Mouse (Mus musculus): ENCODE measurements at regions not wholly inside any gene's neighbourhood (a gene's known extent, or its start where the extent isn't known, plus 50 kb on each side); places are given as distances from the start of the nearest gene placed in this dataset.

- no peak for DNase-seq (ENCODE audit: low spot score)
- no peaks in the 10 kb centered on the region for H3K4me1 ChIP-seq (replicated peaks; ENCODE audit: control insufficient read depth, insufficient read depth, low read length)
- no peak overlapping the region for H3K9ac ChIP-seq (ENCODE audit: low read depth, low read length)
- H3K27ac ChIP-seq (ENCODE audit: low read depth, low read length), result no peak overlapping the region
- H3K4me2 ChIP-seq, result no peak overlapping the region
- H3K9me3 ChIP-seq (ENCODE audit: control insufficient read depth, low read length), result no peaks in the 10 kb centered on the region
- H3K4me3 ChIP-seq (ENCODE audit: low read depth, low read length), result no peak overlapping the region
- 69% methylated on average over 6 of the region's 6 CpGs for WGBS
- ATAC-seq (replicated peaks; ENCODE audit: low FRiP score), result no peak
- H3K36me3 ChIP-seq (ENCODE audit: control insufficient read depth, insufficient read depth, low read length), result no peaks in the 10 kb centered on the region
- no peaks in the 10 kb centered on the region for H3K27me3 ChIP-seq (replicated peaks; ENCODE audit: control insufficient read depth, insufficient read depth, low read length)
These were observed 1134.8 kb upstream of the Gulo start for GRCm38 (mm10) chr14:67143826-67144225.

GRCm38 (mm10) chr14:67142556-67143250, 1133.7 kb upstream of the Gulo start:
- DNase-seq (ENCODE audit: low spot score) (no peak), ATAC-seq (replicated peaks; ENCODE audit: low FRiP score) (no peak)
- no peaks in the 10 kb centered on the region for H3K9me3 ChIP-seq (ENCODE audit: control insufficient read depth, low read length)
- no peaks in the 10 kb centered on the region for H3K36me3 ChIP-seq (ENCODE audit: control insufficient read depth, insufficient read depth, low read length)
- H3K27ac ChIP-seq (ENCODE audit: low read depth, low read length), result no peak overlapping the region
- no peak overlapping the region for H3K9ac ChIP-seq (ENCODE audit: low read depth, low read length)
- H3K4me1 ChIP-seq (replicated peaks; ENCODE audit: control insufficient read depth, insufficient read depth, low read length), result no peaks in the 10 kb centered on the region
- no peaks in the 10 kb centered on the region for H3K27me3 ChIP-seq (replicated peaks; ENCODE audit: control insufficient read depth, insufficient read depth, low read length)
- no peak overlapping the region for H3K4me3 ChIP-seq (ENCODE audit: low read depth, low read length)
- WGBS, result 82% methylated on average over 6 of the region's 6 CpGs
- no peak overlapping the region for H3K4me2 ChIP-seq

DNA sequence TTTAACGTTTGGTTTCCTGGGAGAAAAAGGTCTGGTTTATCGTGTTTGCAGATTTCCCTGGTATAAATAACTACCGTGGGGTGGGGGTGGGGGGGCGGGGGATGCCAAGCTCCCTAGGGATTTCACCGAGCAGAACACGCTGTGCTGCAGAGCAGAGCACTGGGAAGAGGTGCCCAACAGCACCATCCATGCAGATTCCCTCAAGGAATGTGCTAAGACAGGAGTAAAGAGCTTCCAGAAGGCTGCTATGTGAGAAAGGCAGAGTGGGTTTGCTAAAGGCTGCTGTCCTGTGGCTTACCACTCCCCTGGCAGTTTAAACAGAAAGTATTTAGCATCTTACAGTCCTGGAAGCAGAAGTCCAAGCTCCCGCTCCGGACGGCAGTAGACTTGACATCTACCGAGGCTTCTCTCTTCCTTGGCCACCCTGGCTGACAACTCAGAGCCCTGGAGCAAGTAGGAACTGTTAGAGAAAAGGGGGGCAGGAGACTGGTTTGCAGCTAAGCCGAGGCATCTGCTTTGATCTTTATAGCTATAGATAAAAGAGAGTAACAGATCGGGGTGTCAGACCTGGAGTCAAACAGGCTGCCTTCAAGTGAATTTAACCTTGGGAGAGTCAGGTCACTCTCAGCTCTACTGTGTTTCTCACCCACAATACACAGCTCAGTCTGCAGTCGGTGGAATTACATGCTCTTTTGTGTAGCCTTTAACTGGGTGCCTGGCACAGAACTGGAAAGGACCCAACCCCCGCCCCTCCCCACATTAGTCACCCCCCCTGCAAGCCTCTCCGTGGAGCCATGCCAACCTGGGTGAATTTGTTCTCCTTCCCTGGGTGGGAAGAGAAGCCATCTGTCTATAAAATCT, 1132.8 kb upstream of the Gulo start:
- no peaks in the 10 kb centered on the region for H3K9me3 ChIP-seq (ENCODE audit: control insufficient read depth, low read length)
- H3K4me3 ChIP-seq (ENCODE audit: low read depth, low read length), result no peak overlapping the region
- ATAC-seq (replicated peaks; ENCODE audit: low FRiP score) (no peak), DNase-seq (ENCODE audit: low spot score) (no peak)
- no peaks in the 10 kb centered on the region for H3K36me3 ChIP-seq (ENCODE audit: control insufficient read depth, insufficient read depth, low read length)
- H3K9ac ChIP-seq (ENCODE audit: low read depth, low read length), result no peak overlapping the region
- no peaks in the 10 kb centered on the region for H3K27me3 ChIP-seq (replicated peaks; ENCODE audit: control insufficient read depth, insufficient read depth, low read length)
- 34% methylated on average over 15 of the region's 15 CpGs for WGBS
- no peaks in the 10 kb centered on the region for H3K4me1 ChIP-seq (replicated peaks; ENCODE audit: control insufficient read depth, insufficient read depth, low read length)
- no peak overlapping the region for H3K4me2 ChIP-seq
- H3K27ac ChIP-seq (ENCODE audit: low read depth, low read length), result no peak overlapping the region

DNA sequence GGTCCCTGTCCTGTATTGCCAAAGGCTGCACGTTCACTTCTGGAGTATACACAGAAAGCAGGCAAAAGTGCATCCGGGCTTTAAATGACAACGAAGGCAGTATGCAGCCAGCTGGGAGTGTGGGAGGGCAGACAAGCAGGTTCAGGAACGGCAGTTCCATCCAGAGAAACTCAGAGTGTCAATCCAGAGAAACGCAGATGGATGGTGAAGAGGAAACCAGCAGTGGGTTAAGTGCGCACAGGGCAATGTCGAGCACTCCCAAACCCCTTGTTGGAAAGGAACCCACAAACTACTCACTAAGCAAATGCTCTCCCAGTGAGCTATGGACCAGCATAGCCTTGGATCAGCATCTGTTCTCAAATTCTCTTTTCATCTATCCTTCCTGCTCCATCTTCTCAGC, 1132.1 kb upstream of the Gulo start:
- no peak for ATAC-seq (replicated peaks; ENCODE audit: low FRiP score)
- Histone ChIP-seq H3K27me3 (replicated peaks; ENCODE audit: control insufficient read depth, insufficient read depth, low read length) (no peaks in the 10 kb centered on the region), H3K9ac (ENCODE audit: low read depth, low read length) (no peak overlapping the region), H3K9me3 (ENCODE audit: control insufficient read depth, low read length) (no peaks in the 10 kb centered on the region), H3K4me1 (replicated peaks; ENCODE audit: control insufficient read depth, insufficient read depth, low read length) (no peaks in the 10 kb centered on the region), H3K4me3 (ENCODE audit: low read depth, low read length) (no peak overlapping the region), H3K27ac (ENCODE audit: low read depth, low read length) (no peak overlapping the region), H3K4me2 (no peak overlapping the region), H3K36me3 (ENCODE audit: control insufficient read depth, insufficient read depth, low read length) (no peaks in the 10 kb centered on the region)
- DNase-seq (ENCODE audit: low spot score), result no peak
- 70% methylated on average over 7 of the region's 7 CpGs for WGBS

GRCm38 (mm10) chr14:67139674-67140073, 1130.7 kb upstream of the Gulo start:
- ATAC-seq (replicated peaks; ENCODE audit: low FRiP score), result no peak
- H3K27ac ChIP-seq (ENCODE audit: low read depth, low read length), result no peak overlapping the region
- H3K4me2 ChIP-seq, result no peak overlapping the region
- H3K27me3 ChIP-seq (replicated peaks; ENCODE audit: control insufficient read depth, insufficient read depth, low read length), result no peaks in the 10 kb centered on the region
- H3K4me3 ChIP-seq (ENCODE audit: low read depth, low read length), result no peak overlapping the region
- H3K4me1 ChIP-seq (replicated peaks; ENCODE audit: control insufficient read depth, insufficient read depth, low read length), result no peaks in the 10 kb centered on the region
- no peaks in the 10 kb centered on the region for H3K36me3 ChIP-seq (ENCODE audit: control insufficient read depth, insufficient read depth, low read length)
- no peak for DNase-seq (ENCODE audit: low spot score)
- H3K9ac ChIP-seq (ENCODE audit: low read depth, low read length), result no peak overlapping the region
- no peaks in the 10 kb centered on the region for H3K9me3 ChIP-seq (ENCODE audit: control insufficient read depth, low read length)

- no peak for DNase-seq (ENCODE audit: low spot score)
- no peak overlapping the region for H3K4me3 ChIP-seq (ENCODE audit: low read depth, low read length)
- no peaks in the 10 kb centered on the region for H3K36me3 ChIP-seq (ENCODE audit: control insufficient read depth, insufficient read depth, low read length)
- no peaks in the 10 kb centered on the region for H3K4me1 ChIP-seq (replicated peaks; ENCODE audit: control insufficient read depth, insufficient read depth, low read length)
- no peak overlapping the region for H3K4me2 ChIP-seq
- WGBS, result 70% methylated on average over 5 of the region's 5 CpGs
- no peak for ATAC-seq (replicated peaks; ENCODE audit: low FRiP score)
- no peak overlapping the region for H3K27ac ChIP-seq (ENCODE audit: low read depth, low read length)
- H3K9ac ChIP-seq (ENCODE audit: low read depth, low read length), result no peak overlapping the region
- H3K27me3 ChIP-seq (replicated peaks; ENCODE audit: control insufficient read depth, insufficient read depth, low read length), result no peaks in the 10 kb centered on the region
- H3K9me3 ChIP-seq (ENCODE audit: control insufficient read depth, low read length), result no peaks in the 10 kb centered on the region
These were observed 1130.1 kb upstream of the Gulo start for GRCm38 (mm10) chr14:67139152-67139551.

DNA sequence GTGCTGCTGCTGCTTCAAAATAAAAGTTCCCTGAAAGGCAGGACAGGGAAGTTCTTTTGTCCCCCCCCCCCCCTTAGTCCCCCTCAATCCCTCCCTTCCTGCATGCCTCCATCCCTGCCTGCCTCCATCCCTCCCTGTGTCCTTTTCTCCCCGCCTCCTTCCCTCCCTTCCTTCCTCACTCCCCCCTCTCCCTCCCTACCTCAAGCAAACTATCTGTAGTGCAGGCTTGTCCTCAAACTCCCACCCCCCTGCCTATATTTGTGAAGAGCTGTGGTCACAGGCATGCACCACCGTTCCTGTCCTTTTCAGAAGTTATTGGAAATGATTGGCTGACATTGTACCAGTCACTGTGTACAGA, 1127.1 kb upstream of the Gulo start:
- DNase-seq (ENCODE audit: low spot score), result no peak

DNA sequence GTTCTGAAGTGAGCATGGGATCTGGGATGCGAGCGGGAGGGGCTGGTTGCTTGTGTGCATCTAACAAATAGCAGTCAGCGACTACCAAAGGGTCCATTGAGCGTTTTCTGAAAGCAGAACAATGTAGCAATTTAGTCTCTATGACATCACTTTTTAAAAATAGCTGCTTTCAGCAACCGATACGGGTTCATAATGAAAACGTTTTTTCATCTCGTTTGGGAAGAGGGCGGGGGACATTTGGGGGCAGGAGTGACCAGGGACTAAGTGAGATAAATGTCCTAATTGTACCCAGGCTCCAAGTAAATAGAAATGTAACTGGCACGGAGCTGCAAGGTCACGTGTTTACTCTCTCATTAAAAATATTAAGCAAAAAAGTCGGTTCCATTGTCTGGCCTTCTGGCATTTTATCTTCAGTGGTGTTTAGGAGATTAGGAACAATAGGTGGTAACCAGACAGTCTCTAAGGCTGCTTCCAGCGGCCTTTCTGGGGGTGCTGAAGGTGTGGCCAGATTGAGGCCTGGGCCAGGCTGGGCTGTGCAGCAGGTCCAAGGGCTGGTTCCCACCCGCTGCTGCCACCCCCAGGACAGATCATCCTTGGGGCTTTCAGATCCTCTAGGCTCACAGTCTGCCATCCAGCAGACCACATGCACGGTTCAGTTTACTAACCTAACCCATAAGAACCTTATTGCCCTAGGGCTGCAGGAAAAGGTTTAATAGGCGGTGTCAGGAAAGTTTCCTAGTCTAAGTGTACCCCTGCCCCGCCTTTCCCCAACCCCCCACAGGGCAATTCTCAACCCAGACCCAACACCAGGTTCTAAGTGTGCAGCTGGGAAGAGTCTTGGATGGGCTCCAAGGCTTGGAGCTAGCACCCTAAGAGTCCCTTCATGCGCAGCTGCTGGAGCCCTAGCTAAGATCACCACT, 1126.5 kb upstream of the Gulo start:
- no peak overlapping the region for H3K27ac ChIP-seq (ENCODE audit: low read depth, low read length)
- 48% methylated on average over 18 of the region's 18 CpGs for WGBS
- 0 out of 2 replicates have a peak, but pooled peaks have one; percentile 15 for ATAC-seq (replicated peaks; ENCODE audit: low FRiP score)

More for the DNA sequence above, 1127.1 kb upstream of the Gulo start:
- WGBS, result 45% methylated on average over 2 of the region's 2 CpGs
- H3K27me3 ChIP-seq (replicated peaks; ENCODE audit: control insufficient read depth, insufficient read depth, low read length), result no peaks in the 10 kb centered on the region
- no peak overlapping the region for H3K9ac ChIP-seq (ENCODE audit: low read depth, low read length)
- no peak overlapping the region for H3K4me3 ChIP-seq (ENCODE audit: low read depth, low read length)
- H3K4me1 ChIP-seq (replicated peaks; ENCODE audit: control insufficient read depth, insufficient read depth, low read length), result no peaks in the 10 kb centered on the region
- no peak overlapping the region for H3K27ac ChIP-seq (ENCODE audit: low read depth, low read length)
- 0 out of 2 replicates have a peak, but pooled peaks have one; percentile 18 for ATAC-seq (replicated peaks; ENCODE audit: low FRiP score)
- H3K36me3 ChIP-seq (ENCODE audit: control insufficient read depth, insufficient read depth, low read length), result no peaks in the 10 kb centered on the region
- no peaks in the 10 kb centered on the region for H3K9me3 ChIP-seq (ENCODE audit: control insufficient read depth, low read length)
- no peak overlapping the region for H3K4me2 ChIP-seq

More for the DNA sequence above, 1126.5 kb upstream of the Gulo start:
- H3K4me2 ChIP-seq, result no peak overlapping the region
- H3K27me3 ChIP-seq (replicated peaks; ENCODE audit: control insufficient read depth, insufficient read depth, low read length), result no peaks in the 10 kb centered on the region
- H3K9me3 ChIP-seq (ENCODE audit: control insufficient read depth, low read length), result no peaks in the 10 kb centered on the region
- no peak overlapping the region for H3K4me3 ChIP-seq (ENCODE audit: low read depth, low read length)
- no peaks in the 10 kb centered on the region for H3K4me1 ChIP-seq (replicated peaks; ENCODE audit: control insufficient read depth, insufficient read depth, low read length)
- DNase-seq (ENCODE audit: low spot score), result no peak
- H3K9ac ChIP-seq (ENCODE audit: low read depth, low read length), result no peak overlapping the region
- no peaks in the 10 kb centered on the region for H3K36me3 ChIP-seq (ENCODE audit: control insufficient read depth, insufficient read depth, low read length)
